Mouse (Mus musculus) ES-E14 (cell line): Measurements from ENCODE around the gene Smad3.

Experiments
- HCFC1 ChIP-seq: IDR thresholded peaks from 2 replicates; pipeline ENCODE4 v1.6.1; 2012; ENCODE audit warnings: low read length, inconsistent platforms, borderline replicate concordance; ENCODE audit not compliant: insufficient read depth
- MAFK ChIP-seq: IDR thresholded peaks from 2 replicates; pipeline ENCODE4 v1.6.1; 2014; ENCODE audit warnings: mild to moderate bottlenecking, low read depth, low read length, inconsistent platforms; ENCODE audit not compliant: insufficient read depth
- ZC3H11A ChIP-seq: IDR thresholded peaks from 2 replicates; pipeline ENCODE4 v1.6.1; 2012; ENCODE audit warnings: low read depth, mild to moderate bottlenecking, inconsistent platforms, low read length, borderline replicate concordance

GRCm38 (mm10) chr9:63734261-63734660 lies 23.5 kb downstream of the Smad3 start:
- TF ChIP-seq MAFK (no peak), HCFC1 (no peak), ZC3H11A (no peak)
